Mouse (Mus musculus) lung, postnatal 36 days (tissue): ENCODE measurements around the gene Aqp12.
"Not testable (repeated sequence)": the region's sequence is repeated elsewhere in the genome, so short reads cannot be mapped to it uniquely, and the experiment has no call there.

Experiments
- DNase-seq: peaks from one replicate; pipeline ENCODE4 v3.0.0; 2022; ENCODE audit warnings: mixed read lengths

Gene Aqp12

GRCm38 (mm10) chr1:93006061-93006460 lies at the start of gene Aqp12:
Gene Aqp12, plus strand, starts transcription at chr1:93006334.
- no peak for DNase-seq

- DNase-seq, result peak; percentile 89
Observed at GRCm38 (mm10) chr1:92956571-92957335, 49.4 kb upstream of the Aqp12 start.

DNA sequence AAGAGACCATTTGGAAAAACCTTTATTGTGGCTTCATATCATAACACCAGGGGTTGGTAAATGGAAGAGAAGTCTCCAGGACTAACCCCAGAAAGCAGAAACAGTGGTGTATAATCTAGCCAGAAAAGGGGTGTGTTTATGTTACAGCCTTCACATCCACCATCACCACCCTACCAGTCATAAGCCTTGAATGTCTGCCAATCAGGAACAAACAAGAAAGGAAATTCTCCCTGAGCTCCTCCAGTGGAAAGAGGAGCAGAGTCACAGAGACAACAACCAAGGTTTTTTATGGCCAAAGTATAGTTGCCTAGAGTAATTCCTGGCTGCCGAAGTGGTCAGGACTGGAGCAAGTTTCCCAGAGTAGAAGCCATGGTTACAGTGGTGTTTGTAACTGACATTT lies 47.1 kb upstream of the Aqp12 start:
- peak; percentile 43 for DNase-seq

DNA sequence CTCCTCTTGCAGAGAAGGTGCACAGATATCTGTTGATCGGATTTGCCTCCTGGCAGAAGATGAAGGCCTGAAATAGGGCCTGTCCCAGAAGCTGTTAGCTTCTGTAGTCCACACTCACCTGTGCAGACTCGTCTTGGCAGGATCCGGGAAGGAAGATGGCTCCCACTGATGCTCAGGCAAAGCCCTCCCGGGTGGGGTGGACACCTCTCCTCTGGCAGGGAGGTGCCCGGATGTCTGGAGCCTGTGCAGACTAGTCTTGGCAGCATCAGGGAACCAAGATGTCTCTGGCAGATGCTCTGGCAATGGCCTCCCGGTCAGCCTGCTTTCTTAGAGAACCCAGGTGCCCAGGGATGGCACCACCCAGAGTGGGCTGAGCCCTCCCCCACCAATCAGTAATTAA lies 35.3 kb upstream of the Aqp12 start:
- not testable (repeated sequence) for DNase-seq

DNA sequence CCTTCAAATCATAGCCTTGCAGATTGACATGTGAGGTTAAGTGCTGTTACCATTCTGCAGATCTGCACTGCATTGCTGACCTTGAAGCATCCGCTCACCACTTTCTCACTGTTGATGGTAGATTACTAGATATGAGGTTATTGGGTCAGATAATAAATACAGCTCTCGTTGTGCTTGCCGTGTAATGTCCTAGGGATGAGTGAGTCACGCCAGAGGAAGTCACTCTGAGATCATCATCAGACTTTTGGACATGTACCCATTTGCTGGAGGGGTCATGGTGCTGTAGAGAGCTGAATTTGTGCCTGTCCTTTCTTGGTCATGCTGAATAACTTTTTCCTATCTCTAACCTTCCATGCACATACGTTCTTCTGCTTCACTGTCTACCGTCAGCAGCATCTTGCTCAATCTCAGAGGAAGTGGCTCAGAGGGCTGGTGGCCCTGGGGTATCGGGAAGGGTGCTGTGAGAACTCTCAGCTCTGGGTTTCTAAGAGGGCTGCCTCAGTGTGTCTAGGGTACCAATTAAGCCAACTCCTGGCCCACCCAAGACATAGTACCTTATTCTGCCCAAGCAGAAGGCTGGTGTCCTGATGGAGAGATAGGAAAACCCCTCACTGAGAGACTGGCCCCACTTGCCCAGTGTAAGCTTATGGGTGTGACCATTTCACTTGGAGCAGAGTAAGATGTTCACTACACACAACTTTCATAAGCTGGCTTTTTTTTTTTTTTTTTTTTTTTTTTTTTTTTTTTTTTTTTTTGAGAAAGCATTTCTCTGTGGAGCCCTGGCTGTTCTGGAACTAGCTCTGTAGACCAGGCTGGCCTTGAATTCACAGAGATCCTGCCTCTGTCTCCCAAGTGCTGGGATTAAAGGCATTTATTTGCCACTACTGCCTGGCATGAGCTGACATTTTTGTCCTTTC lies 34.0 kb upstream of the Aqp12 start:
- peak; percentile 52 for DNase-seq

GRCm38 (mm10) chr1:92972854-92973253 lies 33.3 kb upstream of the Aqp12 start:
- peak; percentile 65 for DNase-seq

DNA sequence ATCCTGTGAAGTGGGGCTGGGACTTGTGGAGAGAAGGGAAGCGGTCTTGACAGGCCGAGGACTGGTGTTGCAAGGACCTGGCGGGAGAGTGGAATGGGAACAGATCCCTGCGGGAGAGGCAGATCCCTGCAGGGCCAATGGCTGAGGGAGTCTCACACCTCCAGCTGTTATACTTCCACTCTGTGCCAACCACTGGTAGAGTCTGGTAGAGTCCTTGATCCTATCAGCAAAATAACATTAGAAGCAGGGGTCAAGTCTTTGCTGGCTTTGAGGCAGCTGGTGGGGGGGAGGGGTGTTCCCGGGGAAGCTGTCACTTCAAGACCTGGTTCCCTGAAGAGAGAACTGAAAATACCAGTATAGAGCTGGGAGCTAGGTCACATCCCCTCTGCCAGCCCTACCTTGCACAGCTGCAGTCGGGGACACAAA lies 30.0 kb upstream of the Aqp12 start:
- DNase-seq, result peak; percentile 53

DNA sequence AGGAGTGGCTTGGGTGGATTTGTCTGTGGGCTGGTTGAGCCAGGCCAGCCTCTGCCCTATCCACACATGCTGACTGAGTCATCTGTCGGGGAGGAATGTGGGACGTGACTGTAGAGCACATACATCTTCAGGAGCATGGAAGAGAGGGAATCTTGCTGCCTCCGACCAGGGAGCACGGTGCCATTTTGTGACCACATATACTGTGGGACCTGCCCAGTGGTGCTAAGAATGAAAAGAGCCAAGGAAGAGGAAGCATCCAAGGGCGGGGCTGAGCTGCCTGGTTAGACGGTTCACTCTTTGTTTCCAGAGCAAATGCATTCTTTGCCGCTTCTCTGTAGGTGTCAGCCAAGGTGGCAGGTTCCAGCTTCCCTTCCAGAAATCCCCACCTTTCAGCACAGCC lies 27.5 kb upstream of the Aqp12 start:
- peak; percentile 55 for DNase-seq

DNA sequence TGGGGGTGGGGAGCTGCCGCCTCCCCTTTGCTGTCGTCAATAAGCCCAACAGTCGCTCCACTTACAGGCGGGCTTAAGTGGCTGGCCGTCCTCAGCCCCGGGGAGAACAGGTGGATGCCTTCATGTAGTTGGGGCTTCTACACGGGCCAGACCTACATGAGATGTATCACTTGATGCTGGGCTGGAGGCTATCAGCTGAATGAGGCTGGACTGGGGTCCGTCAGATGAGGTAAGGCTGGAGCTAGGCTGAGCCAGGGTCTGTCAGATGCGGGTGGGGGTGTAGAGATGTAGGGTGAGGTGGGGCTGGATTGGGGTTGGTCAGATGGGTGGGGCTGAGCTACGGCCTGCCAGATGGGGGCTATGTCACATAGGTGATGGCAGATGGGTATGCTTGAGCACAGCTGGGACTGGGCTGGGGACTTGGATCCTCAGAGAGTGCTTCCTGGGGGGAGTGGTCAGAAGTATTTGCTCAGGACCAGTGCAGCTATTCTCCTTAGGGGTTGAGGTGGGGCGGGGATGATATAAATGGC lies 27.0 kb upstream of the Aqp12 start:
- no peak for DNase-seq

DNA sequence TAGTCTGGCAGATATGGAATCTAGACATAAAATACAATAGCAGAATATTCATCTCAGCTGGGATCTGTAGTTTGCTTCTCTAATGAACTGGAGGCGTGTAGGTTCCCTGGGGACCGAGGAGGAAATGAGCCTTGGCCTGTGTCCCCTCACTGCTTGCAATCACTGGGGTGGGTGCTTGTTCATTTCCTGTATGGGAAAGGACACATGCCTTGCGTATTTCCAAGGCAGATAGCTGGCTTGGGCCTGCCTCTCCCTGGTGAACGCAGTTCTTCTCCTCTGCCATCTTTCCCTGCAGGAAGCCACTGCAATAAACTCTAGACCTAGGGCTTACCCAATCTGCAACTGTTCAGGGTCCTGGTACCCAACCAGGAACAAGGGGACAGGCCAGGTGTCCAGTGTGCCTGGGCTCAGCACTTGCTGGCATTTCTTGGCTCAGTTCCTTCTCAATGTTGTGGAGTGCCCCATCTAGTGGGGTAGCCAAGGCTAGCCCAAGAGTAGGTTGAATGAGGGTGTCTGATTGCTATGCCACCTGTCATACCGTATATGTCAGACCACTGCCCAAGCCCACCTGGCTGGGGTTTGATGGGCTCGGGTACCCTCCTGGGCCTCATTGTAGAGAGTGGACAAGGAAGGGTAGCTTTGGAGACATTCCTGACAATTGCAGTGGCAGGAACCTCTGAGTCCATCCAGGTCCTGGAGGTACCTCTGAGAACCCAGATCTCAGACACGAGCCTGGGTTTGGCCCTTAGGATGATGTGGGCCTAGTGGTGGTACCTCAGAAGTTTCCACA lies 24.9 kb upstream of the Aqp12 start:
- peak; percentile 74 for DNase-seq

GRCm38 (mm10) chr1:92982931-92983605 lies 23.1 kb upstream of the Aqp12 start:
- DNase-seq, result no peak

DNA sequence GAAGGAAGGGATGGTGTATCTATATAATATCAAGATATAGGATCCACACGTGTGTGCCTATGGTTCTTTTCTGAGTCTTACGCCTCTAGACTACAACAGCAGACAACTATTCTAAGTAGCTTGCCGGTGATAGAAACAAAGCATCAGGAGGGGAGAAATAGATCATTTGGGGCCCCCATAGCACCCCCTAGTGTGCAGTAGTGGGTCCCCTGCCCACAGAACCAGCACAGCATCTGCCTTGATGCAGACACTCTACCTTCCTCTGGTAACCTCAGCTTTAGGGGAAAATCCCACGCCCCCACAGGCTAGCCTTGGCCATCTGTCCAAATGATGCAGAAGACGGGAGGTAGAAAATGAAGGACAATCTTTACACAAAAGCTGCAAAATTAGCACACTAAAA lies 21.1 kb upstream of the Aqp12 start:
- no peak for DNase-seq

DNA sequence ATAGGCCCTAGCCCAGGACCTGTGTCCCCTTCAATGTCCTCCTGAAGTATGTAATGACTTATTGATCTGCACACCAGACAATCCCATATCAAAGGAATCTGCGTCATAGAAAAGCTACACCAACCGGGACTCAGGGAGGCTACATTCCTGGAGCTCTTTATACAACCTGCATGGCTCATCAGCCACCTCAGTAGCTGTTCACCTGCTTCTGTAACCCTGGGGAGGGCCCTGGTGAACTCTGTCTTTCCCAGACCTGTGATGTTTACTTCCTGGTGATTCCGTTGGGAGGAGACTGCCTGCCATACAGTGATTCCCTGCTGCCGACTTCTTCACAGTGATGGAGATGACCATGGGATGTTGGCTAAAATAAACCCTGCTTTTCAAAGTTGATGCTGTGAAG lies 17.2 kb upstream of the Aqp12 start:
- DNase-seq, result no peak

DNA sequence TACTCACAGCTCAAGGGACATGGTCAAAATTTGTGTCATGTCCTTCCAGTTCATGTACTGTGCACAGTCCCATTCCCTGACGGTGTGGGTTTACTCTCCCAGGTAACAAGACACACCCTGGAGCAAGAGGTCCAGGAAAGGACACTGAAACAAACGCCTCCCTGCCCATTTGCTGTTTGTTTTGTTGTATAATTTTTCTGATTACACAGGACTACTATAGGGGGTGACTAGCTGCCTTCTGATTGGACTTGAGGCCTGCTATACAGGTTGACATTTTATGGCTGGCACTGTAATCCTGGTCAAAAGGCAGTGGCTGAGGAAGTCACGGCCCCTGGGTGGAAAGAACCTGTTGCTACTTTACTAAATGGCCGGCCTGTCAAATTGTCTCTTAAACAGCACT lies 16.2 kb upstream of the Aqp12 start:
- no peak for DNase-seq

GRCm38 (mm10) chr1:92992214-92992855 lies 13.8 kb upstream of the Aqp12 start:
- no peak for DNase-seq

GRCm38 (mm10) chr1:92992880-92993279 lies 13.3 kb upstream of the Aqp12 start:
- no peak for DNase-seq

DNA sequence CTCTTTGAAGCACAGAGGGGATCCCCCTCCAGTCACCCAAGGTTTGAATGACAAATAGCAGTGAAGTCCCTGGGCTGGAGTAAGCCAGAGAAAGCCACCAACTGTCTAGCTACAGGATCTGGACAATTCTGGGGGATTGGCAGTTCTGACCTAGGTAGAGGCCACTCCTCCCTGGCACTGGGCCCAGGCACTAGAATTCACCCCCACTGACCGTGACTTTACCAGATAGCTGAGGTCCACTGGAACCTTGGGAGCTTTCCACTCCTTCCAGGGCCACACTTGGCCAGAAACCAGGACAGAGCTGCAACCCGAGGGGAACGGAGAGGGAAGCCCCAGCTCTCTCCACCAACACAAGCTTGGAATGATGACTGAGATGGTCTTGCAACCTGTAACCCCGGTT lies 3.1 kb downstream of the Aqp12 start:
- no peak for DNase-seq

- peak; percentile 23 for DNase-seq
Observed at GRCm38 (mm10) chr1:93010731-93011130, 4.6 kb downstream of the Aqp12 start.

- no peak for DNase-seq
Observed at GRCm38 (mm10) chr1:93012103-93012585, 6.0 kb downstream of the Aqp12 start.

- DNase-seq, result no peak
Observed at GRCm38 (mm10) chr1:93013367-93013766, 7.2 kb downstream of the Aqp12 start.

- peak; percentile 81 for DNase-seq
Observed at GRCm38 (mm10) chr1:93014460-93014859, 8.3 kb downstream of the Aqp12 start.

DNA sequence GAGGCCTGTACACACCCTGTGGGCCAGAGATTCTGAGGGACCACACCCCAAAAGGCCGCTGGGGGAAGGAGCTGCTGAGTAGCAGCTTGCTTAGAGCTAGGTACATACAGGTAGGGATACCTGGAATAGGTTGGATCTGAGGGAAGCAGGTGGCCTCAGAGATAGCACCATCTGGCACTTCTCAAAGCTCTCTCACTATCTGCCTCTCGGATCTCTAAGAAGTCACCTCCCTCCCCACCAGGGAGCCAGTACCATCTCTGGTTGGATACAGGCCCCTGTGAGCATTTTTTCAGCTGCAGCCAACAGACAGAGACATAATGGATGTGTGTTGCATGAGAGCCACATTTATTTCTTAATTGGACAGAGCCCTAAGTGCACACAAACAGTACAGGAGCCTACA lies 9.0 kb downstream of the Aqp12 start:
- DNase-seq, result no peak
